Mouse (Mus musculus) kidney, postnatal 4 days (tissue): ENCODE measurements around the gene D11Wsu47e.

Experiments used
- DNase-seq, 2 experiments: peaks; one replicate each; pipeline ENCODE4 v3.0.0; 2021; ENCODE audit warnings: mixed read lengths in 2 of 2

Gene D11Wsu47e

DNA sequence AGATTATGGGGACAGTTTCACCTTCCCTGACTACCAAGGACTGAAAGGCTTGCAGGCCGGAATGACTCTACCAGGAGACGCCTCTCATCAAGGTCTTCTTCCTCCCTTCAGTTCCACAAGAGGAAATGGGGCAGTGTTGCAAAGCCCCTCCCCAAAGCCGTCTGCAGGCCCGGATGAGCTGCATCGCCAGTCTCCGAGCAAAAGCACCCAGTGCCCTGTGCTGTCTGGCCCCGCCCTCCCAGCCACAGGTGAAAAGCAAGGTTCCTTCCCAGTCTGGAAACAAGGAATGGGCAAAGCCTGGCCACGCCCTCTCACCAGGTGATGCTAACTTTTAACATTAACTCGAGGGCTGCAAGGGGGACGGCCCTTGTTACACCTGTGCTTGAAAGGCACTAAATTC is 17.6 kb upstream of the D11Wsu47e start:
- peak; percentile 65 to 76 for DNase-seq

DNA sequence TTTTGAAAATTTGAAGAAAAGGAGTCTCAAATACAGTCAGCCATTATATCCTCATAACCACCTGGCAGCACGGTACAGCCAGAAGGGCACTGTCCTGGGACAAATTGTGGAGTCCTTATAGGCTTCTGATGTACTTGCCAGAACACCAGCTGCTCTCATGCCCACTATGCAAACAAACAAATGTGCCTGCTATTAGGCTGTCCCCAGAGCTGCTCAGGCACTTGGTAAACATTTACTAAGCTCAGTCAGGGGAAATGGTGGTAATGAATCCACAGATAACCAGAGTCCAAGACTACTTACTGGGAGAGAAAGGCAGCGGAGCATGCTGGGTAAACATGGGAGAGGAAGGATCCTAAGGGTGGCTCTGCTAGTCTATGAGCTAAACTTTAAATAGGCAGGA is 17.1 kb upstream of the D11Wsu47e start:
- DNase-seq = peak; percentile 35 to 61

- DNase-seq = no peak
Observed at GRCm38 (mm10) chr11:113667704-113668103, 16.5 kb upstream of the D11Wsu47e start.

- DNase-seq = no peak
Observed at GRCm38 (mm10) chr11:113668857-113669256, 15.4 kb upstream of the D11Wsu47e start.

- DNase-seq = no peak
Observed at GRCm38 (mm10) chr11:113669711-113670110, 14.5 kb upstream of the D11Wsu47e start.

DNA sequence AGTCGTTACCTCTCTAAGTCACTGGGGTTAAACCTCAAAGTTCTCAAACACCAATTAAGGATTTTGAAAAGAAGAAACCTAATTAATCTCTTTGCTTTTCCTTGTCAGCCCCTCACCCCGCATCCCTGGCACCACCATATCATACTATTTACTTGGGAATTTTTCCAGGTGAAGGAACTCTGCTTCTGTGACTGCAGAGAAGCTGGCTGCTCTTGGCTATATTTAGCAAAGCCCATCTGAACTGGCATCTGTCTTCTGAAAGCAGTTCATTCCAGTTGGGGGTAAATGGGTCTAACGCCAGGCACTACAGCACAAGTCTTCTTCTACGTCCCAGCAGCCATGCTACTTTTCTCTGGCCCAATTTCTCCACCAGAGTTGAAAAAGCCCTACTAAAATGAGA is 10.6 kb upstream of the D11Wsu47e start:
- DNase-seq = no peak

DNA sequence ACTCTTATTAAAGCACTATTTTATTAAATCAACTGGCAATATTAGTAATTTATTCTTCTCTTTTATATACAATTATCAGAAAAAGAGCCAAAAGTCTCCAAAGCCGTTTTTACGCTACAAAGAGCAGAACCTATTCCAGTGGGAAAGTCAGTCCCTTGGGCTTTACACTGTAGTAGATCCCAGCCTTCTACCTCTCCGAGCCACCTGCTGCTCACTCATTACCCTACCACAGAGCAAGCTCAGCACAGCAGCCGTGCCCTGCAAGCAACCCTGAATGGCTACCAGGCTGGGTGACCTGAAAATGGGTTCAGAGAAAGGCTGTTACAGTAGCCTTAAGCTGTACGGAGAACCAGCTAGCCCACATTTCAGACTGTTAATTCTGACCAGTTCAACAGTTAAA is 9.6 kb upstream of the D11Wsu47e start:
- DNase-seq = no peak

DNA sequence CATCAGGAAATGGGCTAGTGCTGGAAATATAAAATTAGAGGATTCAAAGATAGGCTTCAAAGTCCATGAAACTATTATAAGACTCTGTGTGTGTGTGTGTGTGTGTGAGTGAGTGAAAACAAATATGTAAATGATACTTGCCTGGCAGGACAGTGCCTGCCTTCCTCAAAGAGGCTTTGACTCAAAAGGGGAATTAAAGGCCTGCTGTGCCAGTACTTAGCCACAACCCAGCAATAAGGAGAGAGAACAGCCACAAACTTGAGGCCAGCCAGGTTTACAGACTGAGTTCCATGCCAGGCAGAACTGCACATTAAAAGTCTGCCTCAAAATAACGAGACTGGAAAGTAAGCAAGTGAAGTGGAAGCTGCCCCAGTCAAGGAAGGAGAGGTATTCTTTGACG is 7.4 kb upstream of the D11Wsu47e start:
- DNase-seq = no peak

GRCm38 (mm10) chr11:113677378-113677777 is 6.8 kb upstream of the D11Wsu47e start:
- no peak for DNase-seq

- DNase-seq = peak; percentile 26 to 57
Observed at GRCm38 (mm10) chr11:113678373-113678772, 5.8 kb upstream of the D11Wsu47e start.

GRCm38 (mm10) chr11:113680954-113681353 is 3.3 kb upstream of the D11Wsu47e start:
- no peak for DNase-seq

DNA sequence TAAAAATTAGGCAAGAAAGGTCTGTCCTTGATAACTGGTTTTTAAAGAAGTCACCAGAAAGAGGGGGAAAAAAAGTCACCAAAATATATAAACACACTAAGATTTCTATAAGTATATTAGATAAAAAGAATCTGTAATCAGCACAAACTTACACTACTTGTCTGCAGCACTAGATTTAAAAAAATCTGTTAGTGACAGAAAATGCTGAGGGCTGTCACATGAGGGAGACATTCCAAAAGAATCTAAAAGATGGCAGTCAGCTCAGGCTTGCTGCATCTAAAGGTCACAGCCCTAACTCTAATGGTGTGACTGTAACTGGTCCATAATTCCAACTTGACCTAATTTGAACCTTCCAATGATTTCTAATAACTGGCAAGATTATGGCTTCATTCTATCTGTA is 2.2 kb upstream of the D11Wsu47e start:
- no peak for DNase-seq

DNA sequence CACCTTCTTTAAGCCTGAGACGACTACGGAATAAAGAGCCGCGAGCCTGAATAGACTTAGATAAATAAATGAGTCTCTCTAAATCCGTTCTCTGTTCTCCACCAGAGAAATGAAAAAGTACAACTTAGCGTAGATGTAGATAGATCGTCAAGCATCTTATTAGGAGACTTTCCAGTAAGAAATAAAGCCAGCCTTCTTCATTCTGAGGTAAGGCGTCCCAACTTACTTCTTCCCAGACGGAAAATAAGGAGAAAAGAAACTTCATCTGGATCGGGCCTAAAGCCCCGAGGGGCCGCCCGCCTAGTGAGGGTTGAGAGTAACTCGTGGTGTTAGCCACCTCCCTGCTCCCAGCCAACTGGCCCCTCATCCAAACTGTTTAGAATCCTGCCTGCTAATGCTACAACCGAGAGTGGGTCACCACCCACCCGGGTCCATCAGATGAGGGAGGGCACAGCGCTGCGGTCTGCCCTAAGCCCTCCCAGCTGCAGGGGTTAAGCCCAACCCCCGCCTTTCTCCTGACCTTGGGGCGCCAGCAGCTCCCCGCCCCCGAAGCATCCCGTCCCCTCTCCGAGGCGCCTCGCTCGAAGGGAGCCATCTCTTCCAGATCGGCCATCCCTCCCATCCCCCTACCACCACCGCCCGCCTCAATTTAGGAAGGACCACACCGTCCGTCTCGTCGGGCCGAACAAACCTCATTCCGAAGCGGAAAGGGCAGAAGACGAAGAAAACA is 1.1 kb upstream of the D11Wsu47e start:
- DNase-seq = peak; percentile 73 to 81

- no peak for DNase-seq
Observed at GRCm38 (mm10) chr11:113683627-113683956, 620 bp upstream of the D11Wsu47e start.

- no peak for DNase-seq
Observed at GRCm38 (mm10) chr11:113684707-113685426, 655 bp downstream of the D11Wsu47e start.

- DNase-seq = peak; percentile 38 to 56
Observed at GRCm38 (mm10) chr11:113687031-113687430, 2.8 kb downstream of the D11Wsu47e start.

- no peak for DNase-seq
Observed at GRCm38 (mm10) chr11:113690506-113690905, 6.3 kb downstream of the D11Wsu47e start.

DNA sequence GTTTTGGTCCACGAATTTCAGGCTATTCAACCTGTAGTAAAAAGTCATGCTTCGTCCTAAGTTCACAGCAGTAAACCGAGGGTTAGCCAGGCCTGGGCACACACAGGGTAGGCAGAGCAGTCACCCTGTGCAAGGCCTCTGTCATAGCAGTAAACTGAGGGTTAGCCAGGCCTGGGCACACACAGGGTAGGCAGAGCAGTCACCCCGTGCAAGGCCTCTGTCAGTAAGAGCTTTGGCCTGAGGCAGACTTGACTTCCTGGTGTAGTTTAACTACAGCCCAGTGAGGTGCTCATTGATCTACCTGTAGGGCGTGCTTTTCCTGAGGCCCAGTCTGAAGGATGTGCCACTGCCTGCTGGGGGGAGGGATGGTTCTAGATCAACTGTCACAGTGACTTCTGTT is 7.1 kb downstream of the D11Wsu47e start:
- peak; percentile 38 to 59 for DNase-seq

DNA sequence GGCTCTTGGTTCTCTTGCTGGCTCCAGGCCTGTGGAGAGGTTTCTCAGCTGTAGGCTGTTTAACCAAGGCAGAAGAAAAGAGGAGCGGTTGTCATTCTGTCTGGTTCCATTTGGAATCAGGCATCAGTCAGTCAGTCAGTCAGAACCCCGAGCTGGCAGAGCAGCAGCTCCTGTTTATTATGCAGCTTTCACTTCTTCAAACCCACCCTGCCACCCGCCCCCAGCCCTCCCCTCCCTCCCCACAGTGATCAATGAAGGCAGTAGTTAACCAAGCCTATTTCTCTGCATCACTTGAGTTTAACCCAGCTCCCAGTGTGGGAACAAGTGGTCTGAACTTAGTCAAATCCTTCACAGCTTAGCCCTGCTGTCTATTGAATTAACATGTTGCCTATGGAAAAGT is 7.6 kb downstream of the D11Wsu47e start:
- DNase-seq = no peak

- no peak for DNase-seq
Observed at GRCm38 (mm10) chr11:113697571-113697970, 13.4 kb downstream of the D11Wsu47e start.

GRCm38 (mm10) chr11:113698013-113698545 is 13.9 kb downstream of the D11Wsu47e start:
- DNase-seq = peak; percentile 63 to 80

- DNase-seq = no peak
Observed at GRCm38 (mm10) chr11:113699643-113700042, 15.4 kb downstream of the D11Wsu47e start.

- DNase-seq = peak; percentile 83 to 86
Observed at GRCm38 (mm10) chr11:113703758-113704157, 19.5 kb downstream of the D11Wsu47e start.

DNA sequence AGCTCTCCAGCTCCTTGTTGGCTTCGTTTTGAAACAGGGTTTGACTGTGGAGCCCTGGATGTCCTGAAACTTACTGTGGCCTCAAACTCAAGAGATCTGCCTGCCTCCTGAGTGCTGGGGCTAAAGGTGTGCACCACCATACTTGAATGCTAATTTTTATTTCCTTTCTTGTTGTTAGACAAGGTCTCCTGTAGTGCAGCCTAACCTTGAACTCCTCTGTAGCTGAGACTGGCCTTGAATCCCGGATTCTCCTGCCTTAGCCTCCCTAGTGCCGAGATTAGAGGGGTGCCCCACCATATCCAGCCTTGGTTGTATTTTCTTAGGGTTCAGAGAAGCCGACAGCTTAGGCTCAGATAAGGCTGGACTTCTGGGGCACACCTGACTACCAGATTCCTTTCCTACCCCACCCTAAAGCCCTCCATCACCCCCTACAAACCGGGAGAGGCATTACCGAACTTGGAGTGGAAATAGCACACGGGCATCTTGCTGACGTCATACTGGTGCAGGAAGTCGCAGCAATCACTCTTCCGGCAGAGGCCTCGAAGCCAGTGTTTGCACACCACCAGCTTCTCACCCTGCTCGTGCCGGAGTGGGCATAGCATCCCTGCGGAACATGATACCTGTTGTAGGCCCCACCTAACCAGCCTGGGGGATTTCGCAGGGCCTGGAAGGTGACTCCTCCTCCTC is 21.9 kb downstream of the D11Wsu47e start:
- DNase-seq = no peak
